Mouse (Mus musculus) kidney, adult 2 months (tissue): Measurements from ENCODE around the gene Tgm2. TPM values are rescaled to one million over a fixed set of nuclear protein-coding genes. Genes with fewer than 3 reads are reported as not detected.
A peak's percentile ranks its signal among the peaks of the same experiment; 100 is the strongest.

ENCODE experiments used
- DNase-seq: peaks from one replicate; pipeline ENCODE4 v3.0.0; 2021
- H3K27ac ChIP-seq: fragments of 200-500 bp; 2 replicates; pipeline ENCODE4 v1.5.1; 2012; ENCODE audit warnings: low read depth, low read length, control low read depth, inconsistent platforms; ENCODE audit not compliant: insufficient read depth
- H3K27me3 ChIP-seq: fragments of 200-500 bp; replicated peaks from 2 replicates; pipeline ENCODE4 v1.6.1; 2012; ENCODE audit warnings: mild to moderate bottlenecking, moderate library complexity, low read length, inconsistent platforms; ENCODE audit not compliant: control insufficient read depth, insufficient read depth
- H3K36me3 ChIP-seq: fragments of 200-500 bp; 2 replicates; pipeline ENCODE4 v1.6.1; 2012; ENCODE audit warnings: mild to moderate bottlenecking, moderate library complexity, low read length, inconsistent platforms; ENCODE audit not compliant: control insufficient read depth, insufficient read depth
- H3K4me1 ChIP-seq: fragments of 200-500 bp; 2 replicates; pipeline ENCODE4 v1.6.1; 2011; ENCODE audit warnings: low read length; ENCODE audit not compliant: control insufficient read depth, insufficient read depth
- H3K4me3 ChIP-seq: fragments of 200-500 bp; 2 replicates; pipeline ENCODE4 v1.5.1; 2011; ENCODE audit warnings: mild to moderate bottlenecking, low read depth, low read length, control low read depth; ENCODE audit not compliant: insufficient read depth
- CTCF ChIP-seq: fragments of 200-500 bp; conservative IDR thresholded peaks from 2 replicates; pipeline ENCODE4 v1.5.1; 2011; ENCODE audit warnings: low read depth, mild to moderate bottlenecking, control low read depth, low read length, moderate library complexity, mixed read lengths; ENCODE audit not compliant: insufficient read depth, insufficient read length
- POLR2A ChIP-seq: fragments of 200-500 bp; IDR thresholded peaks from one replicate; pipeline ENCODE4 v1.6.1; 2011; ENCODE audit warnings: low read depth, low read length, control low read depth
- WGBS: fragments of 180-500 bp; shearing (Covaris S2); methylation state at CpG from one replicate; pipeline ENCODE4 v1.1.7; 2018; 5-methylcytosine and 5-hydroxymethylcytosine counted together
- polyA plus RNA-seq: library from polyadenylated mRNA; depleted of rRNA; stranded (reverse); fragments of >200 nt; gene quantifications from 2 replicates; pipeline ENCODE4 v1.2.3, GENCODE M21; 2012

Tgm2 gene
- polyA plus RNA-seq, 1 experiment, result 221 TPM

DNA sequence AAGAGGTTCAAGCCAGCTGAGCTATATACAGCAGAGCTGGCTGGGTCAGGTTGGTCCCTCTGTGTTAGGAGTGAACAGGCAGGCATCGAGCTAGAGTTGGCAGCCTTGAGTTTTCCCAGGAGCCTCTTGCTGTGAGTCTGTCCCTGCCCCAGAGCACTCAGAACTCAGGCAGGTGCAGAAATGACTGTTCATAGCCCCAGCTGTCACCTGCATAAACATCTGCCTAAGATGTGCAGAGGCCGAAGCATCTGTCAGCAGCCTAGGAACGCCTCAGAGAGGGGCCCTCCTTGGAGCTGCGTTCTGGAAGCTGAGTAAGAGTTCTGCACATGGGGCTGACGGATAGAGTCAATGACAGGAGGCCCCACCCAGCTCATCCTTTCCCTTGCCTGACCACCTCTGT lies 31.3 kb downstream of the Tgm2 start:
- peaks cover 1% of the 10 kb centered on the region; the same call in 1 of the 2 replicates for H3K36me3 ChIP-seq
- WGBS, result 40% methylated on average over 5 of the region's 5 CpGs
- no peak overlapping the region for H3K4me3 ChIP-seq
- no peaks in the 10 kb centered on the region for H3K27me3 ChIP-seq
- peaks cover 25% of the 10 kb centered on the region; the same call in 1 of the 2 replicates for H3K4me1 ChIP-seq
- peak; percentile 39 for DNase-seq
- TF ChIP-seq CTCF, result no peak
- no peak for TF ChIP-seq POLR2A
- peak overlapping the region; percentile 68 for H3K27ac ChIP-seq

DNA sequence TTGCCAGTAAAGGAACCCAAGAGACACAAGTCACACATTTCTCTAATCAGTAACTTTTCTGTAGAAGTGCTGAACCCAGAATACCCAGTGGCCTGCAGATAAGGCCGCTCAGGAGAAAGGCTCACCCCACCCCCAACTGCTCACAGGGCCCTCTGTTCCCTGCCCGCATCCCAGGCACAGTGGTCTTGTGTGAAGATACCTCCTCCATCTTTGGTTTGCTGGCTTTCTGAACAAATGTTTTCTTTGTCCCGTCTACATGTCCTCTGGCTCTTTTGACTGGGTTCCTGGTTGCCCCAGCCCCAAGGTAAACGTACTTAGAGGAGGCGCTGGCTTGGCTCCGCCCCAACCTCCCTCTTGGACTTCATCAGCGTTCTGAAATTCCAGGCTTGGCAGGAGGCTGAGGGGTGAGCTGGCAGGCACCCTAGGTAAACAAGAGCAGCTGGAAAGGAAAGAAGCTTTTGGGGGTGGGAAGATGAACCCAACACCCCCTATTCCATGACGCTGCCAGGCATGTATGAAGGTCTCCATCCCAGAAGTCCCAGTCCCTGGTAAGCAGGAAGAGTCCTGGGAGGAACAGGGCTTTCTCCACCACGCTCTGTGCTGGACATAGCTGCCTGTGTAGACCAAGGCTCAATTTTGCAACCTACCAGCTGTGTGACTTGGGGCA lies 32.5 kb downstream of the Tgm2 start:
- Histone ChIP-seq H3K4me3 (peak overlapping the region; percentile 18; the same call in 1 of the 2 replicates), H3K27ac (peak overlapping the region; percentile 95), H3K27me3 (no peaks in the 10 kb centered on the region), H3K36me3 (peaks cover under 1% of the 10 kb centered on the region; the same call in 1 of the 2 replicates), H3K4me1 (peaks cover 25% of the 10 kb centered on the region; the same call in 1 of the 2 replicates)
- TF ChIP-seq POLR2A (no peak), CTCF (no peak)
- 16% methylated on average over 9 of the region's 9 CpGs for WGBS
- peak; percentile 96 for DNase-seq

DNA sequence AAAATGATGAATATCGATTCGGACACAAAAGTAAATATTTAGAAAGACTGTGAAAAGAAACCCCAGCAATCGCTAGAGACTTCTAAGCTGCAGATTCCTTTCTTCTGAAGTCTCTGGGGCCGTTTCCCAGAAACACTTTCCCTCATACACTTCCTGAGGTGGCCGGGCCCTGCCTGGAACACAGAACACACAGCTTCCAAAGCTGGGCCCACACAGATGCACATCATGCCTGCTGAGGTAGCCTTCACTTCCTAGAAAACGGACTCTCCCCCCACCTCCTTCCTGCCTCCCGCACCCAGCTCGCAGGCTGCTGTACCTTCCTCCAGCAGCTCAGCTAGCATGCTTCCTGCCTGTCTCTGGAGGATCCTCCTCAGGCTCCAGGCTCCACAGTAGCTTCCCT lies 36.7 kb downstream of the Tgm2 start:
- Histone ChIP-seq H3K27me3 (no peaks in the 10 kb centered on the region), H3K4me3 (no peak overlapping the region), H3K27ac (no peak overlapping the region), H3K4me1 (peaks cover 9% of the 10 kb centered on the region; the same call in 1 of the 2 replicates), H3K36me3 (no peaks in the 10 kb centered on the region)
- WGBS, result 46% methylated on average over 8 of the region's 8 CpGs
- TF ChIP-seq CTCF (no peak), POLR2A (no peak)
- DNase-seq, result peak; percentile 48

DNA sequence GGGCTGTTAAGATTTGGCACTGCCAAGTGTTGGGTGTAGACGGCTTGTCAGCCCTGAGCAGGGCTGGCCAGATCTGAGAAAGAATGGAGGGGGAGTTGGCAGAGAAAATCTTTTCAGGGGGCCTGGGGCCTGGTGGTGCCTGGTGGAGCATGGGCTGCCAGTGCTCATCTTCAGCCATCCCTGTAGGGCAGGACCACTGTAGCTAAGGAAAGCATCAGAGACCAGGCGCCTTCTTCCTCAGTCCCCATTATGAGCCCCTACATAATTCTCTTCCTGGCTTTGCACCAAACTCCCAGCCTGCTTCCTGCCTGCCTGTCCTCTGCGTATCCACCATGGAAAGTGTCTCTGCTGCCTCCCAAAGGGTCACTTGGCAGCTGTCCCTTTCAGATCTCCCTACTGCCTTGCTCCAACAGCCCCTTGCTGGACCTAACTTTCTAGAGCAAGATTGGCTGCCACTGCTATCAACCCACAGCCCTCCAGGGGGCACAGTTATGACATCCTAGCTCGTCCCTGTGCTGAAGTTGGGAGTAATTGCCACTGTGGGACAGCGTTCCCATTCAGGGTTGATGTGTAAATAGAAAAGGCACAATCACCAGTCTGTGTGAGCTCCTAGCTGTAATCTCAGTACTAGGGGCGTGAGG lies 39.2 kb downstream of the Tgm2 start:
- no peaks in the 10 kb centered on the region for H3K36me3 ChIP-seq
- no peak overlapping the region for H3K4me3 ChIP-seq
- peak; percentile 80 for DNase-seq
- no peak for TF ChIP-seq POLR2A
- peak; percentile 96; the same call in 1 of the 2 replicates for TF ChIP-seq CTCF
- WGBS, result 32% methylated on average over 6 of the region's 6 CpGs
- no peaks in the 10 kb centered on the region; the same call in 1 of the 2 replicates for H3K4me1 ChIP-seq
- H3K27me3 ChIP-seq, result no peaks in the 10 kb centered on the region
- H3K27ac ChIP-seq, result no peak overlapping the region

DNA sequence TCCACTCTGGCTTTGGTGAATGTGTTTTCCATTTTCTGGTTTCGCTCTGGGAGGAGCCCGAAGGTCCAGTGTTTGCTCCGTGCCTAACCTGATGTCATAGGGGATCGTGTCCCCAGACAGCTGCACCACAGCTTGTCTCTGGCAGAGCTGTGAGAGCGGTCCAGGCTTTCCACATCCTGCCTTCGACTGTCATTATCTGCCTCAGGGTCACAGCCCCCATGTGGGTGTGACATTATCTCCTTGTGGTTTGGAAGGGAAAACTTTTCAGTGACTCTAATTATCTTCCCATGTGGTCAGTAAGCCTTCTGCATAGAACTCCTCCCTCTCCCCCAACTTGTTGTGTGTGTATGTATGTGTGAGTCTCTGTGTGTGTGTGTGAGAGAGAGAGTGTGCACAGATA lies 40.6 kb downstream of the Tgm2 start:
- peak overlapping the region; percentile 35; the same call in 1 of the 2 replicates for H3K27ac ChIP-seq
- 78% methylated on average over 6 of the region's 6 CpGs for WGBS
- no peak for TF ChIP-seq CTCF
- TF ChIP-seq POLR2A, result no peak
- DNase-seq, result peak; percentile 27
- no peaks in the 10 kb centered on the region for H3K36me3 ChIP-seq
- H3K4me3 ChIP-seq, result no peak overlapping the region
- no peaks in the 10 kb centered on the region for H3K27me3 ChIP-seq
- H3K4me1 ChIP-seq, result no peaks in the 10 kb centered on the region; the same call in 1 of the 2 replicates

DNA sequence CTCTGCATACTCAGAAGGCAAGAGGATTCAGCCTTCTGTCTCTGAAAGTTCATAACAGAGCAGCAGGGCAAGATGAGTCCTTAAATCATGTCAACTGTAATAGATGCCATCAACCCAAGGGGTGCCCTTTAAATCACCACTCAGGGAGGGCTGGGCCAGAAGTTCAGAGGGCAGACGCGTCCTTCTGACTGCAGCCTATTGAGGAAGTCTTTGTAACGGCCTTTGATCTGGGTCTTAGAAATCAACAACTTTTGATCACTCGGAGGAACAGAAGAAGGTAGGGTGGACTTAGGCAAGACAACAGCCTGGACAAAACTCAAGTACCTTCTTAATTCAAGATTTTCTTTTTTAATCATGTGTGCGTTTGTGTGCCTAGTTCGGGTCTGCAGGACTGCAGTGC lies 41.3 kb downstream of the Tgm2 start:
- Histone ChIP-seq H3K27me3 (no peaks in the 10 kb centered on the region), H3K27ac (peak overlapping the region; percentile 35; the same call in 1 of the 2 replicates), H3K36me3 (no peaks in the 10 kb centered on the region), H3K4me3 (peak overlapping the region; percentile 15; the same call in 1 of the 2 replicates), H3K4me1 (no peaks in the 10 kb centered on the region; the same call in 1 of the 2 replicates)
- WGBS, result 58% methylated on average over 6 of the region's 6 CpGs
- TF ChIP-seq CTCF, result no peak
- no peak for TF ChIP-seq POLR2A
- peak; percentile 78 for DNase-seq

DNA sequence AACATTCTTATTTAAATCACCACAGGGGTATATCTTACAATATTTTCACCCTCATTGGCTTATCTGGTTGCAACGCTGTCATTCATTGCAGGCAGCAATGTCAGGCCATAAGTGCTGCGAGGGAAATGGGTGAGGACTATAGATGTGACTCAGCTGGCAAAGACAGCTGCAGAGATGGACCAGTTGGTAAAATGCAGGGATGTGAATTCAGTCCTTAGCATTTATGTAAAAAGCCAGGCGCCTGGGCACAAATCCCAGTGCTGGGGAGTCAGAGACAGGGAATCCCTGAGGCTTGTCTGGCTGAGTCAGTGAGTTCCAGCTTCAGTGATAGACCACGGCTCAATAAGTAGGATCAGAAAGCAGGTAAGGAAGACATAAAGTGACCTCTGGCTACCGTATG lies 44.5 kb downstream of the Tgm2 start:
- Histone ChIP-seq H3K36me3 (no peaks in the 10 kb centered on the region), H3K4me3 (no peak overlapping the region), H3K4me1 (no peaks in the 10 kb centered on the region; the same call in 1 of the 2 replicates), H3K27ac (no peak overlapping the region), H3K27me3 (no peaks in the 10 kb centered on the region)
- DNase-seq, result no peak
- no peak for TF ChIP-seq POLR2A
- no peak for TF ChIP-seq CTCF
- WGBS, result 85% methylated on average over 5 of the region's 5 CpGs
